Mouse (Mus musculus): Measurements from ENCODE around the gene Cdkl3.

The Cdkl3 gene

GRCm38 (mm10) chr11:52077939-52078338 lies 73.9 kb downstream of the Cdkl3 start:
- DNase-seq (ENCODE audit: low read depth, low spot score), result no peak
- H3K36me3 ChIP-seq (ENCODE audit: control insufficient read depth, insufficient read depth, low read length, poor library complexity, severe bottlenecking), result no peaks in the 10 kb centered on the region
- H3K27me3 ChIP-seq (ENCODE audit: control insufficient read depth, insufficient read depth, low read length, poor library complexity, severe bottlenecking), result no peaks in the 10 kb centered on the region

- DNase-seq (ENCODE audit: low read depth, low spot score), result peak; percentile 59
- no peaks in the 10 kb centered on the region for H3K27me3 ChIP-seq (ENCODE audit: control insufficient read depth, insufficient read depth, low read length, poor library complexity, severe bottlenecking)
- H3K36me3 ChIP-seq (ENCODE audit: control insufficient read depth, insufficient read depth, low read length, poor library complexity, severe bottlenecking), result no peaks in the 10 kb centered on the region
Measured at GRCm38 (mm10) chr11:52079978-52080377, 76.0 kb downstream of the Cdkl3 start.

- DNase-seq (ENCODE audit: low read depth, low spot score), result no peak
- H3K36me3 ChIP-seq (ENCODE audit: control insufficient read depth, insufficient read depth, low read length, poor library complexity, severe bottlenecking), result no peaks in the 10 kb centered on the region
- H3K27me3 ChIP-seq (ENCODE audit: control insufficient read depth, insufficient read depth, low read length, poor library complexity, severe bottlenecking), result no peaks in the 10 kb centered on the region
Measured at GRCm38 (mm10) chr11:52080656-52081055, 76.6 kb downstream of the Cdkl3 start.

- Histone ChIP-seq H3K27me3 (ENCODE audit: control insufficient read depth, insufficient read depth, low read length, poor library complexity, severe bottlenecking) (no peaks in the 10 kb centered on the region), H3K36me3 (ENCODE audit: control insufficient read depth, insufficient read depth, low read length, poor library complexity, severe bottlenecking) (no peaks in the 10 kb centered on the region)
- no peak for DNase-seq (ENCODE audit: low read depth, low spot score)
Measured at GRCm38 (mm10) chr11:52085857-52086203, 81.8 kb downstream of the Cdkl3 start.

- Histone ChIP-seq H3K36me3 (ENCODE audit: control insufficient read depth, insufficient read depth, low read length, poor library complexity, severe bottlenecking) (no peaks in the 10 kb centered on the region), H3K27me3 (ENCODE audit: control insufficient read depth, insufficient read depth, low read length, poor library complexity, severe bottlenecking) (no peaks in the 10 kb centered on the region)
- no peak for DNase-seq (ENCODE audit: low read depth, low spot score)
Measured at GRCm38 (mm10) chr11:52086204-52086864, 82.3 kb downstream of the Cdkl3 start.

- Histone ChIP-seq H3K36me3 (ENCODE audit: control insufficient read depth, insufficient read depth, low read length, poor library complexity, severe bottlenecking) (no peaks in the 10 kb centered on the region), H3K27me3 (ENCODE audit: control insufficient read depth, insufficient read depth, low read length, poor library complexity, severe bottlenecking) (no peaks in the 10 kb centered on the region)
- DNase-seq (ENCODE audit: low read depth, low spot score), result no peak
Measured at GRCm38 (mm10) chr11:52089291-52089690, 85.3 kb downstream of the Cdkl3 start.

GRCm38 (mm10) chr11:52091261-52091660 lies 87.2 kb downstream of the Cdkl3 start:
- H3K27me3 ChIP-seq (ENCODE audit: control insufficient read depth, insufficient read depth, low read length, poor library complexity, severe bottlenecking), result no peaks in the 10 kb centered on the region
- DNase-seq (ENCODE audit: low read depth, low spot score), result no peak

GRCm38 (mm10) chr11:52094568-52094967 lies 90.5 kb downstream of the Cdkl3 start:
- DNase-seq (ENCODE audit: low read depth, low spot score), result no peak
- H3K27me3 ChIP-seq (ENCODE audit: control insufficient read depth, insufficient read depth, low read length, poor library complexity, severe bottlenecking), result no peaks in the 10 kb centered on the region

More at GRCm38 (mm10) chr11:52091261-52091660, 87.2 kb downstream of the Cdkl3 start:
- H3K36me3 ChIP-seq (ENCODE audit: control insufficient read depth, insufficient read depth, low read length, poor library complexity, severe bottlenecking), result no peaks in the 10 kb centered on the region

GRCm38 (mm10) chr11:52097016-52097415 lies 93.0 kb downstream of the Cdkl3 start:
- peak; percentile 33 for DNase-seq (ENCODE audit: low read depth, low spot score)
- Histone ChIP-seq H3K36me3 (ENCODE audit: control insufficient read depth, insufficient read depth, low read length, poor library complexity, severe bottlenecking) (no peaks in the 10 kb centered on the region), H3K27me3 (ENCODE audit: control insufficient read depth, insufficient read depth, low read length, poor library complexity, severe bottlenecking) (no peaks in the 10 kb centered on the region)

More at GRCm38 (mm10) chr11:52094568-52094967, 90.5 kb downstream of the Cdkl3 start:
- H3K36me3 ChIP-seq (ENCODE audit: control insufficient read depth, insufficient read depth, low read length, poor library complexity, severe bottlenecking), result no peaks in the 10 kb centered on the region

- no peak for DNase-seq (ENCODE audit: low read depth, low spot score)
- H3K36me3 ChIP-seq (ENCODE audit: control insufficient read depth, insufficient read depth, low read length, poor library complexity, severe bottlenecking), result no peaks in the 10 kb centered on the region
- H3K27me3 ChIP-seq (ENCODE audit: control insufficient read depth, insufficient read depth, low read length, poor library complexity, severe bottlenecking), result no peaks in the 10 kb centered on the region
Measured at GRCm38 (mm10) chr11:52097596-52097995, 93.6 kb downstream of the Cdkl3 start.

- H3K36me3 ChIP-seq (ENCODE audit: control insufficient read depth, insufficient read depth, low read length, poor library complexity, severe bottlenecking), result no peaks in the 10 kb centered on the region
- DNase-seq (ENCODE audit: low read depth, low spot score), result peak; percentile 99
- no peaks in the 10 kb centered on the region for H3K27me3 ChIP-seq (ENCODE audit: control insufficient read depth, insufficient read depth, low read length, poor library complexity, severe bottlenecking)
Measured at GRCm38 (mm10) chr11:52098398-52098946, 94.5 kb downstream of the Cdkl3 start, which contains the start of gene Ppp2ca. Gene Ppp2ca, plus strand, starts transcription at chr11:52098681.

GRCm38 (mm10) chr11:52099031-52099761 lies 95.2 kb downstream of the Cdkl3 start:
- peak; percentile 67 for DNase-seq (ENCODE audit: low read depth, low spot score)
- H3K36me3 ChIP-seq (ENCODE audit: control insufficient read depth, insufficient read depth, low read length, poor library complexity, severe bottlenecking), result no peaks in the 10 kb centered on the region
- H3K27me3 ChIP-seq (ENCODE audit: control insufficient read depth, insufficient read depth, low read length, poor library complexity, severe bottlenecking), result no peaks in the 10 kb centered on the region

GRCm38 (mm10) chr11:52099771-52100219 lies 95.8 kb downstream of the Cdkl3 start:
- Histone ChIP-seq H3K27me3 (ENCODE audit: control insufficient read depth, insufficient read depth, low read length, poor library complexity, severe bottlenecking) (no peaks in the 10 kb centered on the region), H3K36me3 (ENCODE audit: control insufficient read depth, insufficient read depth, low read length, poor library complexity, severe bottlenecking) (no peaks in the 10 kb centered on the region)
- peak; percentile 47 for DNase-seq (ENCODE audit: low read depth, low spot score)

- Histone ChIP-seq H3K36me3 (ENCODE audit: control insufficient read depth, insufficient read depth, low read length, poor library complexity, severe bottlenecking) (no peaks in the 10 kb centered on the region), H3K27me3 (ENCODE audit: control insufficient read depth, insufficient read depth, low read length, poor library complexity, severe bottlenecking) (no peaks in the 10 kb centered on the region)
- no peak for DNase-seq (ENCODE audit: low read depth, low spot score)
Measured at GRCm38 (mm10) chr11:52102977-52103376, 99.0 kb downstream of the Cdkl3 start.

GRCm38 (mm10) chr11:52105503-52105902 lies 101.5 kb downstream of the Cdkl3 start:
- H3K27me3 ChIP-seq (ENCODE audit: control insufficient read depth, insufficient read depth, low read length, poor library complexity, severe bottlenecking), result no peaks in the 10 kb centered on the region

More at GRCm38 (mm10) chr11:52105503-52105902, 101.5 kb downstream of the Cdkl3 start:
- DNase-seq (ENCODE audit: low read depth, low spot score), result no peak
- H3K36me3 ChIP-seq (ENCODE audit: control insufficient read depth, insufficient read depth, low read length, poor library complexity, severe bottlenecking), result no peaks in the 10 kb centered on the region; the same call in 1 of the 2 replicates
